Mouse (Mus musculus) intestine, postnatal 0 days (tissue): ENCODE data around the gene Pik3ap1. TPM values are rescaled to one million over a fixed set of nuclear protein-coding genes. Genes with fewer than 3 reads are reported as not detected.
"Not testable (repeated sequence)": the region's sequence is repeated elsewhere in the genome, so short reads cannot be mapped to it uniquely, and the experiment has no call there.

Experiments used
- ATAC-seq: fragments of 200-750 bp; cut with Nextera tagmentation; 2 replicates; pipeline ENCODE4 v1.8.0; 2017; ENCODE audit warnings: mild to moderate bottlenecking, moderate TSS enrichment, moderate library complexity
- H3K27ac ChIP-seq: fragments of 300-500 bp; sonication (generic); 2 replicates; pipeline ENCODE4 v1.5.1; 2014; ENCODE audit warnings: mild to moderate bottlenecking, low read depth, low read length, moderate library complexity
- H3K27me3 ChIP-seq: fragments of 300-500 bp; sonication (generic); replicated peaks from 2 replicates; pipeline ENCODE4 v1.6.1; 2014; ENCODE audit warnings: low read length, mixed read lengths; ENCODE audit not compliant: control insufficient read depth, insufficient read depth
- H3K36me3 ChIP-seq: fragments of 300-500 bp; sonication (generic); 2 replicates; pipeline ENCODE4 v1.6.1; 2014; ENCODE audit warnings: mild to moderate bottlenecking, moderate library complexity; ENCODE audit not compliant: control insufficient read depth, insufficient read depth
- H3K4me1 ChIP-seq: fragments of 300-500 bp; sonication (generic); replicated peaks from 2 replicates; pipeline ENCODE4 v1.6.1; 2014; ENCODE audit warnings: antibody characterized with exemption, low read length, mixed read lengths; ENCODE audit not compliant: control insufficient read depth, insufficient read depth
- H3K4me2 ChIP-seq: fragments of 300-500 bp; sonication (generic); replicated peaks from 2 replicates; pipeline ENCODE4 v1.6.1; 2014; ENCODE audit warnings: low read depth, mild to moderate bottlenecking, moderate library complexity
- H3K4me3 ChIP-seq: fragments of 300-500 bp; sonication (generic); 2 replicates; pipeline ENCODE4 v1.5.1; 2014; ENCODE audit warnings: low read depth, low read length
- H3K9ac ChIP-seq: fragments of 300-500 bp; sonication (generic); 2 replicates; pipeline ENCODE4 v1.6.1; 2014; ENCODE audit warnings: mild to moderate bottlenecking, low read depth, low read length
- H3K9me3 ChIP-seq: fragments of 300-500 bp; sonication (generic); 2 replicates; pipeline ENCODE4 v1.6.1; 2016; ENCODE audit warnings: mixed run types; ENCODE audit not compliant: control insufficient read depth
- CTCF ChIP-seq: sonication (generic); IDR thresholded peaks from 2 replicates; pipeline ENCODE4 v1.5.1; 2016; ENCODE audit warnings: low read depth, mild to moderate bottlenecking, control low read depth, antibody characterized with exemption, moderate library complexity
- WGBS: fragments of 180-500 bp; shearing (Covaris S2); extraction: QIAGEN DNeasy Blood & Tissue Kit; methylation state at CpG from one replicate; pipeline ENCODE4 v1.1.7; 2014; 5-methylcytosine and 5-hydroxymethylcytosine counted together
- polyA plus RNA-seq: library from polyadenylated mRNA; unstranded; fragments of >200 nt; fragmentation: Nextera tagmentation; extraction: Ambion mirVana; gene quantifications from 2 replicates; pipeline ENCODE4 v1.2.1, GENCODE M21; 2015

Gene Pik3ap1
- polyA plus RNA-seq, 1 experiment from 2014 or later, result 2.0 TPM

- 34% methylated on average over 11 of the region's 11 CpGs for WGBS
- H3K4me1 ChIP-seq, result no peaks in the 10 kb centered on the region
- H3K27me3 ChIP-seq, result no peaks in the 10 kb centered on the region
- H3K4me2 ChIP-seq, result no peak overlapping the region
- no peaks in the 10 kb centered on the region for H3K9me3 ChIP-seq
- no peaks in the 10 kb centered on the region for H3K36me3 ChIP-seq
- no peak overlapping the region for H3K27ac ChIP-seq
- ATAC-seq, result 0 out of 2 replicates have a peak, but pooled peaks have one; percentile 31
- H3K4me3 ChIP-seq, result no peak overlapping the region
- peak; percentile 86 for TF ChIP-seq CTCF
- no peak overlapping the region for H3K9ac ChIP-seq
Measured at GRCm38 (mm10) chr19:41317315-41318095, 67.4 kb downstream of the Pik3ap1 start.

GRCm38 (mm10) chr19:41314696-41315095 is 70.2 kb downstream of the Pik3ap1 start:
- H3K9me3 ChIP-seq, result no peaks in the 10 kb centered on the region
- H3K36me3 ChIP-seq, result no peaks in the 10 kb centered on the region
- no peaks in the 10 kb centered on the region for H3K27me3 ChIP-seq
- no peak overlapping the region for H3K27ac ChIP-seq
- no peaks in the 10 kb centered on the region for H3K4me1 ChIP-seq
- H3K4me2 ChIP-seq, result no peak overlapping the region
- TF ChIP-seq CTCF, result no peak
- H3K9ac ChIP-seq, result no peak overlapping the region
- no peak for ATAC-seq
- no peak overlapping the region for H3K4me3 ChIP-seq
- WGBS, result 80% methylated on average over 7 of the region's 7 CpGs

- Histone ChIP-seq H3K9ac (no peak overlapping the region), H3K9me3 (no peaks in the 10 kb centered on the region), H3K36me3 (no peaks in the 10 kb centered on the region), H3K4me2 (no peak overlapping the region), H3K4me3 (no peak overlapping the region), H3K4me1 (no peaks in the 10 kb centered on the region), H3K27ac (no peak overlapping the region), H3K27me3 (no peaks in the 10 kb centered on the region)
- 30% methylated on average over 6 of the region's 6 CpGs for WGBS
- no peak for ATAC-seq
- peak; percentile 66 for TF ChIP-seq CTCF
Measured at GRCm38 (mm10) chr19:41313663-41314062, 71.2 kb downstream of the Pik3ap1 start.

GRCm38 (mm10) chr19:41312587-41312986 is 72.3 kb downstream of the Pik3ap1 start:
- not testable (repeated sequence) for ATAC-seq, H3K27ac ChIP-seq, H3K4me1 ChIP-seq, H3K4me3 ChIP-seq, H3K27me3 ChIP-seq, H3K9ac ChIP-seq, H3K9me3 ChIP-seq, H3K4me2 ChIP-seq, H3K36me3 ChIP-seq
- WGBS, result 87% methylated on average over 8 of the region's 8 CpGs

GRCm38 (mm10) chr19:41312027-41312426 is 72.9 kb downstream of the Pik3ap1 start:
- no peak overlapping the region for H3K27ac ChIP-seq
- no peak for TF ChIP-seq CTCF
- H3K4me1 ChIP-seq, result no peaks in the 10 kb centered on the region
- H3K27me3 ChIP-seq, result no peaks in the 10 kb centered on the region
- H3K36me3 ChIP-seq, result no peaks in the 10 kb centered on the region
- no peak overlapping the region for H3K4me3 ChIP-seq
- H3K9ac ChIP-seq, result no peak overlapping the region
- H3K4me2 ChIP-seq, result no peak overlapping the region
- ATAC-seq, result no peak
- H3K9me3 ChIP-seq, result no peaks in the 10 kb centered on the region
- 82% methylated on average over 4 of the region's 4 CpGs for WGBS

GRCm38 (mm10) chr19:41310971-41311703 is 73.8 kb downstream of the Pik3ap1 start:
- Histone ChIP-seq H3K4me1 (no peaks in the 10 kb centered on the region), H3K4me3 (peak overlapping the region; percentile 13), H3K27me3 (no peaks in the 10 kb centered on the region), H3K4me2 (peak overlapping the region; percentile 61), H3K9ac (no peak overlapping the region), H3K9me3 (no peaks in the 10 kb centered on the region), H3K27ac (no peak overlapping the region), H3K36me3 (no peaks in the 10 kb centered on the region)
- ATAC-seq, result peak; percentile 82
- WGBS, result 9% methylated on average over 20 of the region's 20 CpGs
- TF ChIP-seq CTCF, result no peak
